Mouse (Mus musculus) olfactory bulb, adult 2 months (tissue): ENCODE data around the gene Ethe1.

ENCODE experiments used
- CTCF ChIP-seq: fragments of 200-500 bp; IDR thresholded peaks from 2 replicates; pipeline ENCODE4 v1.5.1; 2012; ENCODE audit warnings: low read depth, mild to moderate bottlenecking, low read length, moderate library complexity; ENCODE audit not compliant: insufficient read depth
- POLR2A ChIP-seq: fragments of 200-500 bp; IDR thresholded peaks from 2 replicates; pipeline ENCODE4 v1.6.1; 2012; ENCODE audit warnings: mild to moderate bottlenecking, low read depth, low read length, moderate library complexity; ENCODE audit not compliant: insufficient read depth

GRCm38 (mm10) chr7:24564607-24565265 is 22.6 kb upstream of the Ethe1 start:
- TF ChIP-seq POLR2A (no peak), CTCF (peak; percentile 86)
